ENCODE assay signal across 8 mouse cellular contexts in the genomic region with DNA sequence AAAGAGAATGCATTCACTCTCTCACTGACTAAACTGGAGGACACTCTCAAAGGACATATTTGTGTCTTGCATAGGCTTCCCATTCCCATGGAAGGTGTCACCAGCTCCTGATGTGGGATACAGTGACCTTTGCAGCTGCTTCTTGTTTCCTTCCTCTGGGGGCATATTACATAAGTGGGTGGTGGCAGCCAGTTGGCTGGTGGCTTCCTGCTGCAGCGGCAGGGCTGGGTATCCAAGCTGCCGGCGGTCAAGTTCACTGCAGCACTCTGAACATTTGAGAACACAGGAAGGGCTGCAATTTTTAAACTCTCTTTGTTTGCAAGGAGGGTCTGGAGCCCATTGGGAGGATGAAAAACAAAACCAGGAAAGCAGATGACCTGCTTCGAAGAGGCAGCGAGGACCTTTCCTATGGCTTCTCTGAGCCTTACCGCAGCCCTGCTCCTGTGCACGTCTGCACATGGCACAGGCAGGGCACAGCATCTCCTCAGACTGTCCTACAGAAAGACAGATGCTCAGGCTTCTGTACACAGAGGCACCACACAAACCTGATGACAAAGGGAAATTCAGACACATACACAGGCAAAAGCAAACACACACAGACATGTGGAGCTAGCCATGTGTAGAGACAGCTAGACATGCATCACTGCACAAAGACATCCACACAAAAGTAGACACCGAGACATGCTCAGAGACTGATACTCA.
DNase-seq lines count a peak whose midpoint lies in the region; ATAC-seq and TF ChIP-seq lines count a peak whose summit lies in the region.

No protein-coding gene starts in this region.

- no peaks in the 10 kb centered on the region for H3K36me3 ChIP-seq in limb, embryonic 10.5 days

- H3K4me1 ChIP-seq in bone marrow, adult 2 months (ENCODE audit: control insufficient read depth, insufficient read depth, low read length): peaks cover 8% of the 10 kb centered on the region; the same call in 1 of the 2 replicates
- H3K4me1 ChIP-seq in limb, embryonic 10.5 days: peaks cover 10% of the 10 kb centered on the region; the same call in 1 of the 2 replicates

- H3K27ac ChIP-seq in bone marrow, adult 2 months (ENCODE audit: control insufficient read depth, insufficient read depth, low read depth, low read length, poor library complexity): peak overlapping the region; percentile 46
- peak overlapping the region; percentile 68; the same call in 1 of the 2 replicates for H3K27ac ChIP-seq in limb, embryonic 10.5 days

- WGBS in bone marrow, adult 2 months: 15% methylated on average over 8 of the region's 8 CpGs
- 87% methylated on average over 8 of the region's 8 CpGs for whole genome bisulfite sequencing in limb, embryonic 10.5 days

- no peaks in the 10 kb centered on the region for H3K27me3 ChIP-seq in limb, embryonic 10.5 days (ENCODE audit: low read depth, poor library complexity, severe bottlenecking)

- peak; percentile 50 to 75 for ATAC-seq in hematopoietic stem cell, adult 5-6 weeks (replicated peaks in 1 of 2; ENCODE audit: insufficient read depth in 1 of 2, low FRiP score in 2 of 2, low TSS enrichment in 1 of 2, low read depth in 1 of 2, poor library complexity in 2 of 2, severe bottlenecking in 2 of 2)

- TF ChIP-seq POLR2A in bone marrow, adult 2 months (IDR thresholded peaks at IDR 0.05; ENCODE audit: borderline replicate concordance, control insufficient read depth, low read depth, low read length): no peak

- no peak overlapping the region for H3K4me3 ChIP-seq in bone marrow, adult 2 months (replicated peaks; ENCODE audit: control insufficient read depth, low read depth, low read length)
- H3K4me3 ChIP-seq in limb, embryonic 10.5 days: no peak overlapping the region

- intact Hi-C loops in gastrocnemius, postnatal 14 days (cut with DNase I; ENCODE audit: low total_unique reads): no loop called here
- intact Hi-C loops in left cerebral cortex, postnatal 25 days (cut with DNase I): no loop called here

- peak; percentile 38 for DNase-seq in gastrocnemius, postnatal 25 days
- no peak for DNase-seq in gastrocnemius, postnatal 14 days
- DNase-seq in limb, embryonic 10.5 days (ENCODE audit: low spot score): no peak
- DNase-seq in cerebellum, adult 11-12 months: no peak
- no peak for DNase-seq in layer of hippocampus, adult 9-10 months (ENCODE audit: low spot score)
- DNase-seq in left cerebral cortex, postnatal 25 days (ENCODE audit: low spot score in 2 of 2): no peak

- H3K9me3 ChIP-seq in limb, embryonic 10.5 days (replicated peaks): no peaks in the 10 kb centered on the region

- no peak for TF ChIP-seq CTCF in bone marrow, adult 2 months (IDR thresholded peaks at IDR 0.05; ENCODE audit: control insufficient read depth, insufficient read depth, low read length)
